Mouse (Mus musculus): ENCODE results near the gene Tipin.
A peak's percentile ranks its signal among the peaks of the same experiment; 100 is the strongest.
"Not testable (repeated sequence)": the region's sequence is repeated elsewhere in the genome, so short reads cannot be mapped to it uniquely, and the experiment has no call there.

The Tipin gene

GRCm38 (mm10) chr9:64272611-64273010 lies 8.8 kb upstream of the Tipin start:
- DNase-seq = peak; percentile 63 to 73

GRCm38 (mm10) chr9:64273757-64274156 lies 7.6 kb upstream of the Tipin start:
- no peak for DNase-seq

- DNase-seq = no peak
These were observed 7.1 kb upstream of the Tipin start for GRCm38 (mm10) chr9:64274291-64274690.

- peak in 1 of 2 experiments; percentile 32 for DNase-seq
These were observed 6.5 kb upstream of the Tipin start for GRCm38 (mm10) chr9:64274919-64275318.

- DNase-seq = peak; percentile 66 to 86
These were observed 3.7 kb upstream of the Tipin start for GRCm38 (mm10) chr9:64277706-64278105.

- no peak for DNase-seq
These were observed 2.6 kb upstream of the Tipin start for GRCm38 (mm10) chr9:64278665-64279310.

- no peak for DNase-seq
These were observed 399 bp downstream of the Tipin start for GRCm38 (mm10) chr9:64281781-64282178.

- DNase-seq = no peak
These were observed 1.1 kb downstream of the Tipin start for GRCm38 (mm10) chr9:64282404-64282987.

GRCm38 (mm10) chr9:64303086-64303485 lies 21.7 kb downstream of the Tipin start:
- DNase-seq = not testable (repeated sequence)

GRCm38 (mm10) chr9:64306476-64307312 lies 25.3 kb downstream of the Tipin start:
- no peak for DNase-seq

GRCm38 (mm10) chr9:64310996-64311785 lies 29.8 kb downstream of the Tipin start:
- peak; percentile 34 to 48 for DNase-seq

- peak in 1 of 2 experiments; percentile 9 for DNase-seq
These were observed 30.7 kb downstream of the Tipin start for GRCm38 (mm10) chr9:64312128-64312527.

- DNase-seq = no peak
These were observed 33.3 kb downstream of the Tipin start for GRCm38 (mm10) chr9:64314696-64315095.

GRCm38 (mm10) chr9:64316986-64317385 lies 35.6 kb downstream of the Tipin start:
- no peak for DNase-seq

GRCm38 (mm10) chr9:64323976-64324375 lies 42.6 kb downstream of the Tipin start:
- DNase-seq = no peak

- DNase-seq = no peak
These were observed 54.4 kb downstream of the Tipin start for GRCm38 (mm10) chr9:64335825-64336224.

- DNase-seq = no peak
These were observed 58.0 kb downstream of the Tipin start for GRCm38 (mm10) chr9:64339361-64339760.

GRCm38 (mm10) chr9:64340351-64341253 lies 59.2 kb downstream of the Tipin start:
- peak; percentile 72 to 87 for DNase-seq

GRCm38 (mm10) chr9:64341254-64341566 lies 59.8 kb downstream of the Tipin start, which contains the start of gene Dis3l:
Gene Dis3l, minus strand, starts transcription at chr9:64341288.
- no peak for DNase-seq

GRCm38 (mm10) chr9:64341671-64342070 lies 60.3 kb downstream of the Tipin start:
- DNase-seq = no peak

GRCm38 (mm10) chr9:64343656-64344055 lies 62.3 kb downstream of the Tipin start:
- no peak for DNase-seq

- no peak for DNase-seq
These were observed 64.5 kb downstream of the Tipin start for GRCm38 (mm10) chr9:64345931-64346330.

Measured in kidney, postnatal 25 days (tissue).